Comparison of ENCODE assay signal across 25 mouse cellular contexts in genomic region chr6:140580170-140580569, GRCm38 (mm10). TPM values are rescaled to one million over a fixed set of nuclear protein-coding genes. Genes with fewer than 3 reads are reported as not detected.
A peak's percentile ranks its signal among the peaks of the same experiment; 100 is the strongest.
DNase-seq lines count a peak whose midpoint lies in the region; ATAC-seq lines count a peak whose summit lies in the region.
"Had no signal": no experiment of that assay in that cellular context is flagged by ENCODE, and none has a peak within 500 bp of the region (broad histone marks: within the 10 kb centered on the region; RNA-seq: fewer than 3 reads in every experiment).

No protein-coding gene starts in this region.

- H3K9ac ChIP-seq in forebrain, embryonic 11.5 days (ENCODE audit: low read length): no peak overlapping the region
- no peak overlapping the region for H3K9ac ChIP-seq in forebrain, embryonic 15.5 days (replicated peaks)
- H3K9ac ChIP-seq: embryonic facial prominence, embryonic 12.5 days; forebrain, embryonic 12.5 days; forebrain, postnatal 0 days had no signal

- H3K27ac ChIP-seq in forebrain, embryonic 11.5 days (ENCODE audit: low read depth, low read length): no peak overlapping the region
- no peak overlapping the region for H3K27ac ChIP-seq in forebrain, embryonic 15.5 days (replicated peaks)
- H3K27ac ChIP-seq: embryonic facial prominence, embryonic 10.5 days; embryonic facial prominence, embryonic 12.5 days; forebrain, embryonic 12.5 days had no signal

- no peak overlapping the region for H3K4me3 ChIP-seq in forebrain, embryonic 11.5 days (ENCODE audit: low read depth, low read length)
- no peak overlapping the region for H3K4me3 ChIP-seq in forebrain, embryonic 15.5 days
- H3K4me3 ChIP-seq: embryonic facial prominence, embryonic 10.5 days; embryonic facial prominence, embryonic 12.5 days; forebrain, embryonic 12.5 days had no signal

- 93% methylated on average over 4 of the region's 4 CpGs for WGBS in forebrain, embryonic 11.5 days
- 87% methylated on average over 4 of the region's 4 CpGs for WGBS in forebrain, embryonic 15.5 days

- H3K36me3 ChIP-seq in forebrain, embryonic 11.5 days (ENCODE audit: control insufficient read depth, insufficient read depth, low read length): peaks cover 11% of the 10 kb centered on the region
- H3K36me3 ChIP-seq in forebrain, embryonic 15.5 days: peaks cover 29% of the 10 kb centered on the region
- H3K36me3 ChIP-seq: G1E had no signal

- no peaks in the 10 kb centered on the region for H3K4me1 ChIP-seq in forebrain, embryonic 11.5 days (replicated peaks; ENCODE audit: control insufficient read depth, insufficient read depth, low read length)
- no peaks in the 10 kb centered on the region for H3K4me1 ChIP-seq in forebrain, embryonic 15.5 days
- H3K4me1 ChIP-seq: embryonic facial prominence, embryonic 10.5 days; embryonic facial prominence, embryonic 12.5 days; forebrain, embryonic 12.5 days had no signal

- DNase-seq in forebrain, embryonic 11.5 days (ENCODE audit: low spot score): peak; percentile 9
- no peak for DNase-seq in right cerebral cortex, postnatal 14 days
- DNase-seq in cerebellum, postnatal 25 days: no peak
- DNase-seq: adrenal gland, adult 8-10 months; adrenal gland, postnatal 14 days; adrenal gland, postnatal 36 days; B cell, adult 2 months; cerebellum, adult 11-12 months; cerebellum, adult 2 months; cerebellum, adult 9-10 months; cerebellum, postnatal 10 days; cerebellum, postnatal 36 days; forebrain, postnatal 0 days had no signal

- ATAC-seq in forebrain, embryonic 11.5 days (replicated peaks; ENCODE audit: low FRiP score): no peak
- no peak for ATAC-seq in forebrain, embryonic 15.5 days (replicated peaks)
- ATAC-seq in common myeloid progenitor, adult 5-6 weeks (replicated peaks; ENCODE audit: low read depth, poor library complexity, severe bottlenecking): 0 out of 2 replicates have a peak, but pooled peaks have one; percentile 39
- 0 out of 2 replicates have a peak, but pooled peaks have one; percentile 24 for ATAC-seq in megakaryocyte progenitor cell, adult 5-6 weeks (replicated peaks; ENCODE audit: poor library complexity)
- ATAC-seq: activated CD4-positive, CD25-positive, alpha-beta regulatory T cell, adult 4 months; CD4-positive, CD25-positive, alpha-beta regulatory T cell, adult 4 months; forebrain, embryonic 14.5 days; forebrain, postnatal 0 days; Patski had no signal

- H3K27me3 ChIP-seq in forebrain, embryonic 11.5 days (ENCODE audit: control insufficient read depth, insufficient read depth, low read length): no peaks in the 10 kb centered on the region
- no peaks in the 10 kb centered on the region for H3K27me3 ChIP-seq in forebrain, embryonic 15.5 days
- H3K27me3 ChIP-seq: CH12.LX; embryonic facial prominence, embryonic 12.5 days; forebrain, embryonic 12.5 days; Patski had no signal

- H3K9me3 ChIP-seq in forebrain, embryonic 11.5 days (ENCODE audit: control insufficient read depth, low read length): no peaks in the 10 kb centered on the region
- H3K9me3 ChIP-seq in forebrain, embryonic 15.5 days: no peaks in the 10 kb centered on the region
- H3K9me3 ChIP-seq: embryonic facial prominence, embryonic 10.5 days; embryonic facial prominence, embryonic 12.5 days; forebrain, embryonic 12.5 days had no signal

- H3K4me2 ChIP-seq in forebrain, embryonic 11.5 days (ENCODE audit: low read depth, low read length, severe bottlenecking): no peak overlapping the region
- no peak overlapping the region for H3K4me2 ChIP-seq in forebrain, embryonic 15.5 days (replicated peaks)
- H3K4me2 ChIP-seq: embryonic facial prominence, embryonic 12.5 days; forebrain, embryonic 12.5 days had no signal

RNA-seq across cellular contexts. Expression of gene Aebp2, which starts 42.3 kb away (rescaled TPM):
- 15.1 and 15.2 TPM in 2 replicates for polyA plus RNA-seq in forebrain, embryonic 11.5 days (2014; fragmentation: Nextera tagmentation; extraction: Ambion mirVana)
- 7.5 and 9.0 TPM in 2 replicates for polyA plus RNA-seq in forebrain, embryonic 15.5 days (2015; fragmentation: Nextera tagmentation; extraction: Ambion mirVana)
- total RNA-seq in common myeloid progenitor, adult 5-6 weeks (2017): 69.4 and 79.7 TPM in 2 replicates
- total RNA-seq in megakaryocyte progenitor cell, adult 5-6 weeks (2015): 37.5 and 41.9 TPM in 2 replicates
- 54.6 and 57.5 TPM in 2 replicates for total RNA-seq in megakaryocyte progenitor cell, adult 5-6 weeks (2017)

Comparison
In these comparisons a context has a peak if more than half of its experiments do, and no peak if none do; other contexts are left out.
1. ATAC-seq: peak in common myeloid progenitor, adult 5-6 weeks (single experiment) and megakaryocyte progenitor cell, adult 5-6 weeks (single experiment); none in forebrain, embryonic 11.5 days (single experiment) and forebrain, embryonic 15.5 days (single experiment).